Mouse (Mus musculus) ES-CJ7 (cell line): ENCODE data around the gene Yipf3.

Experiments
- DNase-seq: peaks from one replicate; pipeline ENCODE4 v3.0.0; 2011; ENCODE audit warnings: low read depth, low spot score

The Yipf3 gene

DNA sequence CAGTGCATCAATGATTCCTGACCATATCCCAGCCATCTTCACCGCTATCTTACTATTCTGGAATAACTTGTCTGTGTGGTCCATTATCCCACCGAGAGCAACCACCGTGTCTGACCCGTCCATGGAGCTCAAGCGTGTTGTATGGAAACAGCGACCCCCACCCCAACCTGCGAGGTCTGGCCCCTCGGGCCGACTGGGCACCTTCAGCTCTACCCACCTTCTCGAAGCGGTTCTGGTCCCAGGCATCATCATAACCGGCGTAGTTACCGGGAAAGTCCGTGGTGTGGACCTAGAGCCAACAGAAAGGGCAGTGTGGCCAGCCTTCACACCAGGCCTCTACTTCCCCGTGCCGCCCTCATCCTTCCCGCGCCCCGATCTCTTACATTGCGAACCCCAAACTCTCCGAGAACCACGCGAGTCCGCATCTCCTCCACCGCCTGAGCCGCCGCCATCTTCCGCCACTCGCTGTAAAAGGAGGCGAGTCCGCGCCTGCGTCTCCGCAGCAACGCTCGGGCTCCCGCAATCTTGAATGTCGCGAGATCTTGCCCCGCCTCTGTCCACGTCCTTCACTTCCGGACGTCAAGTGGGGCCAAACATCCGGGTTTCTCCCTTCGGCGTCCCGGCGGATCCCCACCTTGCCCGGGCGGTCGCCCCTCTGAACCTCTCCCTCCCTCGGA is at the start of gene Yipf3, which contains the start of gene Polr1c:
Gene Yipf3 (plus strand): TSS at position 569 of the 677 bp plus-strand sequence.
Gene Polr1c (minus strand): TSS at position 543 of the 677 bp plus-strand sequence.
- DNase-seq: peak; percentile 93

DNA sequence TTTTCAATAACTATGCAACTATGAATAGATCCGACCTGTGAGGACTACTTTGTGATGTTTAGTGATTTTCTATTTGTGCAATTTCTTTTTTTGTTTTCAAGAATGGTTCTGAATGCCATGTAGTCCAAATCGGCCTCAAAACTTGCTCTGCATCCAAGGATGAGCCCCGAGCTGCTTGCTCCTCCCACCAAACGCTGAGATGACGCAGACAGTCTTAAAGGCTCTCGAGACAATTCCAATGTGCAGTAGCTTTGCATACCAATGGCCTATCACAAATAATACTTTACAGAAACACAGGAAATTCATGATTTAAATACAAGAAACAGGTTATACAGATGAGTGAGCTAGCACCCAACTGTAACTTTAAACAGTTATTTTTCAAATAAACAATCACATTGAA is 46.7 kb upstream of the Yipf3 start:
- no peak for DNase-seq

- DNase-seq: peak; percentile 94
Observed at GRCm38 (mm10) chr17:46202421-46203071, 45.3 kb upstream of the Yipf3 start, which contains the start of the genes Polh and Xpo5. Polh (minus strand) TSS chr17:46202645. Xpo5 (plus strand) TSS chr17:46202782.

- peak; percentile 27 for DNase-seq
Observed at GRCm38 (mm10) chr17:46203078-46203477, 44.8 kb upstream of the Yipf3 start.

DNA sequence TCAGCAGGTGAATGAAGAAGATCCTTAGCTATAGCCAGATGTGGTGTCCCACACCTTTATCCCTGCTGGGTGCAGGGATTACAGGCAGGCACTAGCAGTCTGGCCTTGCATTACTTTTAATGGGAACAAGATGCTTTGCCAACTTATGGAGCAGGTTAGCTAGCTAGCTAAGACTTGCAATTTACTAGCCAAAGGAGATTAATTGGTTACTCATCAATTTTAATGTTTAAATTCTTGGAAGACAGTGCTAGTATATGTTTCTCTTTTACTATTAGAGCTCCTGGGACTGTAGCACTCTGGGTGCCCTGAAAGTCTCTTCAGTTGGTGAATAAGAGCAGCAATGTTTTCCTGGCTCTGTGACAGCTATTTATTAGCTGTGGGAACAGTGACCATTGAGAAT is 41.2 kb upstream of the Yipf3 start:
- DNase-seq: no peak

DNA sequence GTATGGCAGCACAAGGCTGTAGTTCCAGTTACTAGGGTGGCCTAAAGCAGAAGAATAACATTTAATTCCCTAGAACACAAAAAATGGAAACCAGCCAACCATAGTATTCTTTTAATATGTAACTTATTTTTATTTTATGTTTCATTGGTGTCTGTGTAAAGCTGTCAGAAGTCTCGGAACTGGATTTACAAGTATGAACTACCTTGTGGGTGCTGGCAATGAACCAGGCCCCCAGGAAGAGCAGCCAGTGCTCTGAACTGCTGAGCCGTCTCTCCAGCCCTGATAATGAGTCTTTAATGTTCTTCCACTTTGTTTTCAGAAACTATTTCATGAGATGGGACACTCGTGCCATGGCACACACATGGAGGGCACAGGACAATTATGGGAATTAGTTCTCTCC is 37.3 kb upstream of the Yipf3 start:
- DNase-seq: no peak

DNA sequence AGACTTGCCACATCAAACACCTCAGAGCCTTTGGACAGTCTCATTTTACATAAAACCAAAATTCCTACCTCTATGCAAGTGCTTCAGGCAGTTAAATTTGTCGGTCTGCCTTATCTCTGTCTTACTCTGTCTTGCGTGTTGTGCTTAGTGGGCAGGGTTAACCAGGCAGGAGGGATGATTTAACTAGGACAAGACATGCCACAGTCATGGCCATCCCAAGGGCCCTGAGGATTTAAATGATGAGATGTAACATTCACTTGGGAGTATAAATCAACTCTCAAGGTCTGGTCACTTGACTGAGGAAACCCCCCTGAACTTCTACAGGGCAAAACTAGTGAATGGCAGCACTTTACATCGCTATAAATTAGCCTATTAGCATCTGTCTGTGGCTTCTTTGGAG is 26.3 kb upstream of the Yipf3 start:
- no peak for DNase-seq

- no peak for DNase-seq
Observed at GRCm38 (mm10) chr17:46227576-46227975, 20.3 kb upstream of the Yipf3 start.

DNA sequence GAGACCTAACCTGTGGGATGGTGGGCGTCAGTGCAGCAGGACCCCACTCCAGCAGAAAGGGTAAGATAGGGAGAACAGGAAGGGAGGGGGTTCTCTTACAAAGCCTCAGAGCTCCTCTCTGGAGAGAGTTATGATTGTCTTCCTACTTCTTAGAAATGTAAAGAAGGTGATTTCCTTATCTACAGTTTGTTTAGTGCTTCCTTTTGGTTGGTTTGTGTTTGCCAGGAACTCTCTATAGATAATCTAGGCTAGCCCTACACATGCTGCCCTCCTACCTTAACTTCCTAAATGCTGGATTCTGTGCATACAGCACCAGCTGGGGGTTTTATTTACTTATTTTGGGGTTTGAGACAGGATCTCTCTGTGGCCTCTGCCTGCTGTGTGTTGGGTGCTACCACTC is 11.8 kb upstream of the Yipf3 start:
- no peak for DNase-seq

GRCm38 (mm10) chr17:46237079-46237478 is 10.8 kb upstream of the Yipf3 start:
- no peak for DNase-seq

GRCm38 (mm10) chr17:46237480-46237879 is 10.4 kb upstream of the Yipf3 start:
- no peak for DNase-seq

DNA sequence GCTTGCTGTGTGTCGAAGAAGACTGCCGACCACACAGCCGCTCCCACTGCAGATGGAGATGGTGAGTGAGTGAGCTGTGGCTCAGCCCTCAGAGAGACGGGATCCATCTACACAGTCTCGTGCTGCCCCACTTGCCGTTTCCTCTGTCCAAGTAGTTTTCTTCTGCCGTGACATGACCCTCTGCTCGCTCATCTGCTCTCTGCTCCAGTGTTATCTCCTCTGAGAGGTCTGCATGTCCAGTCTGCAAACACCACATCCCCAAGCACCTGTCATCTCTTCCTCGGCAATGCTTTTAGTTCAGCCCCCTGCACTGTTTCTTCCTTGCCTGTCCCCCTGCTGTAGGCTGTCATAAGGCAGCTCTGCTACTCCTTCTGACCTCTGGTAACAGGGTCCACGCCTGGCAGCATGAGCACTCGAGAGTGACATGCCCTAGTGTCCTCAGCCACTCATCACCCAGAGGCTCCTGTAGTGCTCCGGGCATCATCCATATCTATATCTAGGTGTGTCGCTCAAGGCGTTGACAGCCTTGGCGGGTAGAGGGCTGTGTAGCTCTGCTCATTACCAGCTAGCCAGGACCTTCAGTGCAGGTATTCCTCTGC is 8.3 kb upstream of the Yipf3 start:
- no peak for DNase-seq

GRCm38 (mm10) chr17:46241471-46241870 is 6.4 kb upstream of the Yipf3 start:
- DNase-seq: no peak

- DNase-seq: no peak
Observed at GRCm38 (mm10) chr17:46242274-46242673, 5.6 kb upstream of the Yipf3 start.

- no peak for DNase-seq
Observed at GRCm38 (mm10) chr17:46242993-46243392, 4.9 kb upstream of the Yipf3 start.

DNA sequence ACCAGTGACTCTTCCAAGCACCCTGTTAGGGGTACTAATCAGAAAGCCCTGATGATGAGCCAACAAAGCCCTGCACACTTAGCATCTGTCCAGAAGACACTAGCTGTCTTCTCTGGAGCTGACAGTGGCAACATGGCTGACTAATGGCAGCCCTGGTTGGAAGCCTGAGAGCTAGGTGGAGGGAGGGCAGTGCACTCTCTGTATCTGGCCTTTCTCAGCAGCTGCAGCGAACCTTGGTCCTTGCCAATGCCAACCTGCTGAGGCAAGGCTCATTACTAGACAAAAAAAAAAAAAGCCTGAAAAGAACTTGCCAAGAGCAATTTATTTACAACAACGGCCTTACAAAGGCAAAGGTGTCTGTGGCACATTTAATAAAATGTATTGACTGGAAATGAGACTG is 4.3 kb upstream of the Yipf3 start:
- no peak for DNase-seq

GRCm38 (mm10) chr17:46244579-46244978 is 3.3 kb upstream of the Yipf3 start:
- DNase-seq: no peak

- DNase-seq: no peak
Observed at GRCm38 (mm10) chr17:46248189-46248522, 276 bp downstream of the Yipf3 start.

DNA sequence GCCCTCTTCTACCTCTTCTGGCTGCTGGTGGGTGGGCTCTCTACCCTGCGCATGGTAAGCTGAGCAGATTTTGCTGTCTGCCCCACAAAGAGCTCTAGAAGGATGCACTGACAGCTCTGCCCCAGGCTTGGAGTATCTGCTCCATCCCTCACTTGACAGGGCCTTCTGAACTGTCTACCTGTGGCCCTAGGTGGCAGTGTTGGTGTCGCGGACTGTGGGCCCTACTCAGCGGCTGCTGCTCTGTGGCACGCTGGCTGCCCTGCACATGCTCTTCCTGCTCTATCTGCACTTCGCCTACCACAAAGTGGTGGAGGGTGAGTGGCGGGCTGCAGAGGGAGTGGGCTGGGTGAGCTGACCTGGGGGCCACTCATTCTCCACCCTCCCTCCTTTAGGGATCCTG is 3.3 kb downstream of the Yipf3 start:
- DNase-seq: peak; percentile 61

GRCm38 (mm10) chr17:46252571-46253451 is 4.9 kb downstream of the Yipf3 start:
- DNase-seq: peak; percentile 65

GRCm38 (mm10) chr17:46253452-46254084 is 5.7 kb downstream of the Yipf3 start, which contains the start of gene Lrrc73:
Lrrc73 (plus strand) TSS chr17:46253531.
- DNase-seq: peak; percentile 84
